Mouse (Mus musculus): ENCODE measurements around the gene Uimc1. TPM values are rescaled to one million over a fixed set of nuclear protein-coding genes. Genes with fewer than 3 reads are reported as not detected.

Uimc1 gene
- total RNA-seq, 2 experiments from 2014 or later: 14.9 to 15.4 TPM

DNA sequence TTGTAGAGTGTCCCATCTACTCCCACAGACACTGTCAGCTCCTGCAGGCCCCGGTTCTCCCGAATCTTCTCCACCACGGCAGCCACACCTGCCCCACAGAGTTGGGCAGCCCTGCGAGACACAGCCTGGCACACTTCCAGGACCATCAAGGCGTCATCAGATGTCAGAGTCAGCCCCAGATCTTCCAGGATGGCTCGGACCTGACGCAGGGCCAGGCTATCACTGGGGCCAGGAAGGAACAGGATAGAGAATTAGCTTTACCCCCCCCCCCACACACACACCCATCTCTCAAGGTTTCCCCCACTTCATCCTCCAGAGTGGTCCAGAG, 93.7 kb downstream of the Uimc1 start:
- DNase-seq (ENCODE audit: extremely low spot score in 1 of 2, low spot score in 2 of 2): no peak

DNA sequence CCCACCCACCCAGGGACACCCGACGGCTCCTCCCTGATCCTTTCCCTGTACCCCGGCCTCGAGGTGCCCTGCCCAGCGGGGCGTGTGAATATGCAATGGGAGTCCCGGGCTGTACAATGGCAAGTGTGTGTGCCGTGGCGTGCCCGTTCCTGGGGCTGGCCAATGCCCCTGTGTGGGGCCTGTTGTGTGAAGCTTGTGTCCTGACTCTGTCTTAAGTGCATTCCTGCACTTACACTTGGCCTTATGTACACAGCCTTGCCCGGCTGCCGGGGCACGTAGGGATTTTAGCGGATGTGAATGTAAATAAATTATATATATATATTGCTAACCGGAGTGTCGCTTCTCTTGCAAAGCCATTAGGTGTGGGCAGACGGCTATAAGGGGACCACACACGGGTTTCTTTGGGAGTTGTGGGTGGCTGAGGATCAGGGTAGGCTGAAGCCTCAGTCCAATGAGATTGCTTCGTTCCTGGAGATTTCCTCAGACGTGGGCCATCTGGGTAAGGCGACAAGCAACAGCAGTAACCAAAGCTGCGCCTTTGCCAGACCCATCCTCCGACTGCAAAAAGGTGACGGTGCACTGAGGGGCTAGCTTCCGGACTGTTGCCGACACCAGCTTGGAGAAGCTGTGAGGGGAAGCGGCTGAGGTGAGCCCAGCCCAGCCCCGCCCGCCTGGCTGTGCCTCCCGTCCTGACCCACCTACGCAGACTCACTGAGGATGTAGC, 94.2 kb downstream of the Uimc1 start:
- intact Hi-C loops (cut with DNase I): no loop called here
- peak in 1 of 2 experiments; percentile 46 for DNase-seq (ENCODE audit: extremely low spot score in 1 of 2, low spot score in 2 of 2)

More for the DNA sequence above, 93.7 kb downstream of the Uimc1 start:
- intact Hi-C loops (cut with DNase I): no loop called here

DNA sequence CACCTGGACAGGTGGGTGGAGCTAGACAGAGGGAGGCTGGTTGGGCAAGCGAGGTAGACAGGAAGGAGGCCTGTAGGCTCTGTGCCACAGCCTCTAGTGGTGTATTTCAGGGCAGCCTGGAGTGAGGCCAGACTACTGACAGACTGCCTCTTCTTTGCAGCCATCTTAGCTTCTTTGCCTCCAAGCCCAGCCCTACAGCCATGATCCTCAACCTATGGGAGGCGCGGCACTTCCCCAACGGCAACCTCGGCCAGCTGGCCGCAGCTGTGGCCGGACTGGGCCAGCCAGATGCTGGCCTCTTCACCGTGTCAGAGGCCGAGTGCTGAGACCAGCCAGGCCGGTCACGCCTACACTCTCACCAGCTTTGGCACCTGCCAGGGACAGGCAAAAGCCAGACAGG, 95.5 kb downstream of the Uimc1 start:
- DNase-seq (ENCODE audit: extremely low spot score in 1 of 2, low spot score in 2 of 2): no peak

DNA sequence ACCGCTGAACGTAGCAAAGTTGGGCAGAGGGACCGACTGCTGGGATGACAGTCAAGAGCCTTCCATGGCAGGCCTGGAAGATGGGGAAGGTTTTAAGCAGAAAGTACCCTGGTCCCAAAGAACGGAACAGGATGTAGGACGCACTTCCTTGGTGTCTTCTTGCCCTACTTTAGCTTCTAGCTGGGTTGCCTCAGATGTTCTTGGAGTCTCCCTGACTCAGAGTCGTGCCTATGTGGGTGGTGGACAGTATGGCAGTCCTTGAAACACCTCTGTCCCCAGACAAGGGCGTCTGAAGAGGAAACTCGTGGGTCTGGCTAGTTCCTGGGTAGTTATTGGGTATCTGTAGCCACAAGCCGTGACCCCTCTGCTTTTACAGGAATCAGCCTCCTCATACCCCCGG, 98.0 kb downstream of the Uimc1 start:
- intact Hi-C loops (cut with DNase I): no loop called here
- no peak for DNase-seq (ENCODE audit: extremely low spot score in 1 of 2, low spot score in 2 of 2)

More for the DNA sequence above, 95.5 kb downstream of the Uimc1 start:
- intact Hi-C loops (cut with DNase I): no loop called here

- peak in 1 of 2 experiments; percentile 37 for DNase-seq (ENCODE audit: extremely low spot score in 1 of 2, low spot score in 2 of 2)
- intact Hi-C loops (cut with DNase I): no loop called here
Measured at GRCm38 (mm10) chr13:55000433-55000832, 99.7 kb downstream of the Uimc1 start.

DNA sequence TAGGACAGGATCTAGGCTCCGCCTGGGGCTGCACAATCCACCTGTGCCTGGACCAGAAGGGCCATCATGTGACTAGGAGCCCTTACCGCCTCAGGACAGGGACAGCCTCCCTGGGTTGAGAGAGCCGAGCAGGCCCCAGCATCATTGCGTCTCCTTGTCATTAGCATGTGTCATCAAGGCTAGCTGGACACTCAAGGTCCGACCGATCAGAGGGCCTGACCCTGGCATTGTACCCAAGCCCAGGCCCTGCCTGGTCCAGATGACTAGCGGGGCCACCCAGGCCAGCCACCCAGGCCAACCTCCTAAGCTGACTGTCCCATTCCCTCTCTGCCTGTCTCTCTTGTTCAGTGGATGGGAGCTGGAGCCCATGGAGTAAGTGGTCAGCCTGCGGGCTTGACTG, 102.5 kb downstream of the Uimc1 start:
- intact Hi-C loops (cut with DNase I): no loop called here
- DNase-seq (ENCODE audit: extremely low spot score in 1 of 2, low spot score in 2 of 2): no peak

DNA sequence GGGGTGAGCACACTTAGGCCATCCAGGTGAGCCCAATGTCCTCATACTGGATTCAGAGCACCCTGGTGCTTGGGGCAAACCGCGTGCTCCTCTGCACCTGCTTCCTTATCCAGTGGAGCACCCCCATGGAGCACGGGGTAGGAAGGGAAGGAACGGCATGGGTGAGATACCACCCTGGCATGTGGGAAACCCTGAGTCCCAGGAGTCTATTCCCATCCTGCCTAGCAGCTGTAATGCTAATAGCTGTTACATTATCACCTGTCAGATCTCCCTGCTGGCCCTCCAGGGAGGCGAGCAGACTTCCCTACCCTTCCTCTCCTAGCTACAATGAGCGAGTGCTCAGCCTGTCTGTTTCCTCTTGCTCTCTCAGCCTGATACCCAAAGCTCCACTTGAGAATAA, 104.9 kb downstream of the Uimc1 start:
- DNase-seq (ENCODE audit: extremely low spot score in 1 of 2, low spot score in 2 of 2): no peak
- intact Hi-C loops (cut with DNase I): no loop called here

DNA sequence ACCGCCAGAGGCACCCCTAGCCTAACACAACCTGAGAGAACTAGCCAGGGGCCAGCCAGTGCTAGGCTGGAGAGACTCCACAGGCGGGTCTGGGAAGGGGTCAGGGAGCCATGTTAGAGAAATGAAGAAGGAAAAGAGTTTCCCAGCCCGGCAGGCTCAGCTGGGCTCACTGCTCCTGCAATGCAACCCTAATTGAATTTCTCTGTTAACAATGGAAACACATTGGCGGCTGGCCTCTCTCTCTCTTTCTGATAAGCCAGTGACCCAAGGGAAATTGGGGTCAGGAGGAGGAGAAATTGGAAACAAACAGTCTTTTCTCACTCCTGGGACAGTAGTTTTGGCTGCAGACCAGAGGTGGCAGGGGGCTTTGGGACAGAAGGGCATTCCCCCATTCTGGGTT, 105.5 kb downstream of the Uimc1 start:
- intact Hi-C loops (cut with DNase I): no loop called here
- DNase-seq (ENCODE audit: extremely low spot score in 1 of 2, low spot score in 2 of 2): no peak

- intact Hi-C loops (cut with DNase I): no loop called here
- DNase-seq (ENCODE audit: extremely low spot score in 1 of 2, low spot score in 2 of 2): no peak
Measured at GRCm38 (mm10) chr13:54992215-54992614, 107.9 kb downstream of the Uimc1 start.

GRCm38 (mm10) chr13:54988181-54988760, 111.8 kb downstream of the Uimc1 start:
- DNase-seq (ENCODE audit: extremely low spot score in 1 of 2, low spot score in 2 of 2): no peak
- intact Hi-C loops (cut with DNase I): no loop called here

DNA sequence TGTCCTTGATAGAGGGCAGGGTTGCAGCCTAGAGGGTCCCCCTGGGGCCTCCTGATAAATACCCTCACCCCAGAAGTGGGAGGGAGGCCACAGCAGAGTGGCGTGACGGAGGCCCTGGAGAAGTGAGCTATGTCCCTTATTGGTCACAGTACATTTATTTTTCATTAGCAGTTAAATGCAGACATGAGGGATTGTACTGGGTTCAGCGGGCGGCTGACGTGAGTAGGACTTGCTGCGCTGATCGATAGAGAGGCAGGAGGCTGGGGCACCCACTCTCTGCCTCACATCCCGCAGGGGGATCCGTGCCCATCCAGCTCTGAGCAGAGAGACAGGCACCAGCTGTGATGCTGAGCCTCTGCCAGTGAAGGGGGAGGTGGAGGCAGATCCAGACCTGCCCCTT, 112.7 kb downstream of the Uimc1 start:
- intact Hi-C loops (cut with DNase I): no loop called here
- DNase-seq (ENCODE audit: extremely low spot score in 1 of 2, low spot score in 2 of 2): no peak

DNA sequence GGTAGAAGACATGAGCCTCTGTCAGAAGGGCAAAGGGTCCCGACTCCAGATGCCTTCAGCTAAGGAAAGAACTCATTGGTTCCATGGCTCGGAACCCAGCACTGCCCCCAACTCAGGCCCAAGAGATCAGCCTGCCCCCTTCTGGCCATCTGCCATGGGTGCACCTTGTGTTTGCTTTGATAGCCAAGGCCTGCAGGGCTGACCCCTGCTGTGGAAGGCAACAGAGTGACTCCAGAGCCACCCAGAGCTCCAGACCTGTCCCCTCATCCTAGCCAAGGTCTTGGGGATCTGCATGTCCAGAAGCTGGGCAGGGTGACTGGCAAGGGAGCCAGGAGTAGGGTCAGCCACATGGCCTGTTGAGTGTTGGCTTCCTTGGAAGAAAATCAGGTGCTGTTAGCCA, 116.5 kb downstream of the Uimc1 start:
- intact Hi-C loops (cut with DNase I): no loop called here
- no peak for DNase-seq (ENCODE audit: extremely low spot score in 1 of 2, low spot score in 2 of 2)

DNA sequence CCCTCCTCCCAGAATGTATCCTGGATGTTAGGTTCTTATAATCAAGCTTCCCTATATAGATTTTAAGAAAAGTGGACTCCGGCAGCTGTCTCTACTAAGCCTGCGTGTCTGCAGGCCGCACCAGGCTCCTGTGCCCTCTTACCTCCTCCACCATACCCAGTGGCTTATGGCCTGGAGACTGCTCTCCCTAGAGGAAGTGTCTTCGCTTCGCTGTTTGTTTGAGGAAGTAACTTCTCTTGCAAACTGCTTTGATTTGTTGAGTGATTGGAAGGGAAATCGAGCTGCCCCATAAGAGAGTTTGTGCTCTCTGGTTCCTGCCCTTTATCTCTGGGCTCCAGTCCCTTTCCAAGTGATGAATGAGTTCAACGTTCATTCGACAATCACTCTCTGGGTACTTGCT, 117.1 kb downstream of the Uimc1 start:
- intact Hi-C loops (cut with DNase I): no loop called here
- no peak for DNase-seq (ENCODE audit: extremely low spot score in 1 of 2, low spot score in 2 of 2)

- intact Hi-C loops (cut with DNase I): no loop called here
- DNase-seq (ENCODE audit: extremely low spot score in 1 of 2, low spot score in 2 of 2): no peak
Measured at GRCm38 (mm10) chr13:54980957-54981356, 119.1 kb downstream of the Uimc1 start.

DNA sequence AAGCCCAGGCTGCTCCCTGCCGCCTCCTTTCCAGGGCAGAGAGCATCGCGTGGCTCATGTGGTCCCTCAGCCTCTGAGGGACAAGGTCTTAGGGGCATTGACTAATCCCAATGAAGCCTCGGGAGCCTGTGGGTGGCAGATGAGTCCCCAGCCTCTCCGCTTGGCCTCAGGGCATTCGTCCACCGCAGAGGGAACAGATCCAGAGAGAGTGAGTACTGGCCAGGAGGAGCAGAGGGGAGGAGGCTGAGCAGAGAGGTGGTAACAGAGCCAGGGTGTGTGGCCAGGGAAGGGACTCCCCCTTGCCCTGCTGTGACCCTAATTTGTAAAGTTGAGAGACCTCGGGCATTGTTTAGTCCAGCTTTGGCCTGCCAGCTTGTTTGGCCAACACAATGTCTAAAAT, 121.3 kb downstream of the Uimc1 start:
- DNase-seq (ENCODE audit: extremely low spot score in 1 of 2, low spot score in 2 of 2): no peak
- intact Hi-C loops (cut with DNase I): no loop called here

Other genes starting within 250 kb of the Uimc1 start
- 10 to 100 TPM; 56.2 to 60.2 TPM for gene Unc5a, start 150.9 kb downstream of the Uimc1 start, total RNA-seq (2021)
- gene Hk3, start 78.9 kb downstream of the Uimc1 start, total RNA-seq (2021): 1 to 10 TPM; 1.7 to 2.0 TPM
- gene Zfp346, start 5.0 kb upstream of the Uimc1 start, total RNA-seq (2021): 10 to 100 TPM; 42.5 to 42.9 TPM
- gene Gm17617, start 33.2 kb upstream of the Uimc1 start, total RNA-seq (2021): not detected
- 1 to 10 TPM in 1 of 2 experiments, under 1 TPM in 1; 0.64 to 1.3 TPM for gene Fgfr4, start 52.3 kb upstream of the Uimc1 start, total RNA-seq (2021)
- 100 to 1,000 TPM; 141 to 149 TPM for gene Nsd1, start 109.5 kb upstream of the Uimc1 start, total RNA-seq (2021)
- 100 to 1,000 TPM; 180 TPM for gene Prelid1, start 220.2 kb upstream of the Uimc1 start, total RNA-seq (2021)
- gene Rab24, start 221.6 kb upstream of the Uimc1 start, total RNA-seq (2021): 10 to 100 TPM; 63.2 to 65.7 TPM
- 1 to 10 TPM; 2.2 to 2.4 TPM for gene Mxd3, start 229.5 kb upstream of the Uimc1 start, total RNA-seq (2021)

Data from left cerebral cortex, postnatal 10 days (tissue).